ENCODE assay signal across 23 mouse cellular contexts in genomic region chr17:84390026-84390425, GRCm38 (mm10).
A peak's percentile ranks its signal among the peaks of the same experiment; 100 is the strongest.
DNase-seq lines count a peak whose midpoint lies in the region; ATAC-seq and TF ChIP-seq lines count a peak whose summit lies in the region.
"Had no signal": no experiment of that assay in that cellular context is flagged by ENCODE, and none has a peak within 500 bp of the region (broad histone marks: within the 10 kb centered on the region; RNA-seq: fewer than 3 reads in every experiment).

No protein-coding gene starts in this region.

- H3K9me3 ChIP-seq in limb, embryonic 14.5 days (ENCODE audit: control insufficient read depth, low read length) = no peaks in the 10 kb centered on the region
- no peaks in the 10 kb centered on the region for H3K9me3 ChIP-seq in limb, embryonic 10.5 days (replicated peaks)
- H3K9me3 ChIP-seq in midbrain, postnatal 0 days (ENCODE audit: low read length) = no peaks in the 10 kb centered on the region
- H3K9me3 ChIP-seq: embryonic facial prominence, embryonic 12.5 days; forebrain, embryonic 13.5 days; heart, embryonic 13.5 days; hindbrain, embryonic 15.5 days; limb, embryonic 15.5 days; neural tube, embryonic 13.5 days; stomach, embryonic 15.5 days had no signal

- DNase-seq in heart, adult 11 months = peak; percentile 94
- no peak for DNase-seq in heart, postnatal 14 days
- DNase-seq in limb, embryonic 14.5 days (ENCODE audit: low spot score) = peak; percentile 24
- no peak for DNase-seq in limb, embryonic 10.5 days (ENCODE audit: low spot score)
- DNase-seq in adipocyte (ENCODE audit: low spot score) = peak; percentile 96
- no peak for DNase-seq in frontal cortex, postnatal 14 days (ENCODE audit: low spot score in 2 of 2)
- DNase-seq in midbrain, postnatal 0 days (ENCODE audit: low spot score) = no peak
- DNase-seq: cerebellum, adult 2 months; cerebellum, postnatal 25 days; kidney, adult 8-10 months; kidney, postnatal 14 days; lung, postnatal 4 days; midbrain, embryonic 14.5 days; right cerebral cortex, postnatal 4 days; thymus, postnatal 36 days had no signal

- TF ChIP-seq POLR2A in limb, embryonic 14.5 days (IDR thresholded peaks at IDR 0.05; ENCODE audit: borderline replicate concordance, extremely low read depth, insufficient read depth, insufficient read length) = no peak

- ATAC-seq in limb, embryonic 14.5 days (ENCODE audit: low FRiP score, low read depth) = no peak
- no peak for ATAC-seq in midbrain, postnatal 0 days (ENCODE audit: low FRiP score)
- ATAC-seq: forebrain, embryonic 13.5 days had no signal

- intact Hi-C loops in heart, postnatal 14 days (cut with DNase I) = no loop called here

- no peak overlapping the region for H3K9ac ChIP-seq in limb, embryonic 14.5 days (ENCODE audit: low read depth, low read length, severe bottlenecking)
- no peak overlapping the region for H3K9ac ChIP-seq in midbrain, postnatal 0 days (replicated peaks; ENCODE audit: low read length, poor library complexity, severe bottlenecking)
- H3K9ac ChIP-seq: embryonic facial prominence, embryonic 12.5 days; forebrain, embryonic 13.5 days; heart, embryonic 13.5 days; hindbrain, embryonic 15.5 days; limb, embryonic 15.5 days; neural tube, embryonic 13.5 days; stomach, embryonic 15.5 days had no signal

- H3K4me3 ChIP-seq in limb, embryonic 14.5 days (replicated peaks; ENCODE audit: low read length) = no peak overlapping the region
- no peak overlapping the region for H3K4me3 ChIP-seq in limb, embryonic 10.5 days
- no peak overlapping the region for H3K4me3 ChIP-seq in midbrain, postnatal 0 days (ENCODE audit: low read depth, low read length)
- H3K4me3 ChIP-seq: embryonic facial prominence, embryonic 12.5 days; forebrain, embryonic 13.5 days; heart, embryonic 13.5 days; hindbrain, embryonic 15.5 days; limb, embryonic 15.5 days; myocyte; neural tube, embryonic 13.5 days; stomach, embryonic 15.5 days had no signal

- H3K27me3 ChIP-seq in limb, embryonic 14.5 days (ENCODE audit: control insufficient read depth, insufficient read depth, low read length) = no peaks in the 10 kb centered on the region
- no peaks in the 10 kb centered on the region for H3K27me3 ChIP-seq in limb, embryonic 10.5 days (ENCODE audit: low read depth, poor library complexity, severe bottlenecking)
- no peaks in the 10 kb centered on the region for H3K27me3 ChIP-seq in midbrain, postnatal 0 days (ENCODE audit: insufficient read depth, low read length)
- H3K27me3 ChIP-seq: embryonic facial prominence, embryonic 12.5 days; forebrain, embryonic 13.5 days; heart, embryonic 13.5 days; hindbrain, embryonic 15.5 days; limb, embryonic 15.5 days; neural tube, embryonic 13.5 days; stomach, embryonic 15.5 days had no signal

- 78% methylated on average over 2 of the region's 2 CpGs for WGBS in limb, embryonic 14.5 days
- WGBS in limb, embryonic 10.5 days = 91% methylated on average over 2 of the region's 2 CpGs
- WGBS in midbrain, postnatal 0 days = 80% methylated on average over 2 of the region's 2 CpGs

- no peak for TF ChIP-seq CTCF in midbrain, postnatal 0 days (IDR thresholded peaks at IDR 0.05)

- H3K36me3 ChIP-seq in limb, embryonic 14.5 days (ENCODE audit: control insufficient read depth, insufficient read depth, low read length) = peaks cover 18% of the 10 kb centered on the region
- H3K36me3 ChIP-seq in limb, embryonic 10.5 days = peaks cover 58% of the 10 kb centered on the region
- H3K36me3 ChIP-seq in midbrain, postnatal 0 days (ENCODE audit: insufficient read depth, low read length) = peaks cover 5% of the 10 kb centered on the region; the same call in 1 of the 2 replicates

- H3K4me1 ChIP-seq in limb, embryonic 14.5 days (ENCODE audit: control insufficient read depth, insufficient read depth, low read length) = peaks cover 6% of the 10 kb centered on the region; the same call in 1 of the 2 replicates
- H3K4me1 ChIP-seq in limb, embryonic 10.5 days = no peaks in the 10 kb centered on the region
- no peaks in the 10 kb centered on the region for H3K4me1 ChIP-seq in midbrain, postnatal 0 days (ENCODE audit: insufficient read depth, low read length)
- H3K4me1 ChIP-seq: embryonic facial prominence, embryonic 12.5 days; forebrain, embryonic 13.5 days; heart, embryonic 13.5 days; hindbrain, embryonic 15.5 days; stomach, embryonic 15.5 days had no signal

- no peak overlapping the region for H3K4me2 ChIP-seq in limb, embryonic 14.5 days (replicated peaks; ENCODE audit: low read depth, low read length, severe bottlenecking)
- H3K4me2 ChIP-seq in midbrain, postnatal 0 days (ENCODE audit: low read depth, low read length, poor library complexity, severe bottlenecking) = no peak overlapping the region
- H3K4me2 ChIP-seq: embryonic facial prominence, embryonic 12.5 days; forebrain, embryonic 13.5 days; heart, embryonic 13.5 days; hindbrain, embryonic 15.5 days; limb, embryonic 15.5 days; neural tube, embryonic 13.5 days; stomach, embryonic 15.5 days had no signal

- H3K27ac ChIP-seq in limb, embryonic 14.5 days (replicated peaks; ENCODE audit: low read depth, low read length) = no peak overlapping the region
- H3K27ac ChIP-seq in limb, embryonic 10.5 days = no peak overlapping the region
- H3K27ac ChIP-seq in midbrain, postnatal 0 days (ENCODE audit: low read depth, low read length) = no peak overlapping the region
- H3K27ac ChIP-seq: embryonic facial prominence, embryonic 12.5 days; forebrain, embryonic 13.5 days; heart, embryonic 13.5 days; hindbrain, embryonic 15.5 days; limb, embryonic 15.5 days; neural tube, embryonic 13.5 days; stomach, embryonic 15.5 days had no signal

Comparison
In these comparisons a context has a peak if more than half of its experiments do, and no peak if none do; other contexts are left out.
1. DNase-seq: peak in heart, adult 11 months (single experiment), limb, embryonic 14.5 days (single experiment) and adipocyte (single experiment); none in heart, postnatal 14 days (0 of 2), limb, embryonic 10.5 days (single experiment), frontal cortex, postnatal 14 days (0 of 2) and midbrain, postnatal 0 days (single experiment).